Mouse (Mus musculus) limb, embryonic 14.5 days (tissue): Measurements from ENCODE around the gene Pik3r4. TPM values are rescaled to one million over a fixed set of nuclear protein-coding genes. Genes with fewer than 3 reads are reported as not detected.
"Not testable (repeated sequence)": the region's sequence is repeated elsewhere in the genome, so short reads cannot be mapped to it uniquely, and the experiment has no call there.

Source experiments
- ATAC-seq: fragments of 200-750 bp; cut with Nextera tagmentation; 2 replicates; pipeline ENCODE4 v1.8.0; 2017; ENCODE audit warnings: low read depth, moderate number of reproducible peaks, moderate TSS enrichment; ENCODE audit not compliant: low FRiP score
- DNase-seq: peaks from one replicate; pipeline ENCODE4 v3.0.0-alpha.2; 2015; ENCODE audit warnings: low spot score
- H3K27ac ChIP-seq: fragments of 300-500 bp; sonication (generic); replicated peaks from 2 replicates; pipeline ENCODE4 v1.5.1; 2014; ENCODE audit warnings: low read depth, mild to moderate bottlenecking, low read length, moderate library complexity, mixed read lengths
- H3K27me3 ChIP-seq: fragments of 300-500 bp; sonication (generic); 2 replicates; pipeline ENCODE4 v1.6.1; 2014; ENCODE audit warnings: low read length, mixed read lengths; ENCODE audit not compliant: control insufficient read depth, insufficient read depth
- H3K36me3 ChIP-seq: fragments of 300-500 bp; sonication (generic); 2 replicates; pipeline ENCODE4 v1.6.1; 2014; ENCODE audit warnings: mild to moderate bottlenecking, low read length, moderate library complexity, mixed read lengths; ENCODE audit not compliant: control insufficient read depth, insufficient read depth
- H3K4me1 ChIP-seq: fragments of 300-500 bp; sonication (generic); 2 replicates; pipeline ENCODE4 v1.6.1; 2014; ENCODE audit warnings: antibody characterized with exemption, low read length, mixed read lengths; ENCODE audit not compliant: control insufficient read depth, insufficient read depth
- H3K4me2 ChIP-seq: fragments of 300-500 bp; sonication (generic); replicated peaks from 2 replicates; pipeline ENCODE4 v1.6.1; 2014; ENCODE audit warnings: low read depth, mild to moderate bottlenecking, low read length, moderate library complexity; ENCODE audit not compliant: severe bottlenecking
- H3K4me3 ChIP-seq: fragments of 300-500 bp; sonication (generic); replicated peaks from 2 replicates; pipeline ENCODE4 v1.5.1; 2014; ENCODE audit warnings: low read length
- H3K9ac ChIP-seq: fragments of 300-500 bp; sonication (generic); 2 replicates; pipeline ENCODE4 v1.6.1; 2014; ENCODE audit warnings: mild to moderate bottlenecking, low read depth, low read length, moderate library complexity; ENCODE audit not compliant: severe bottlenecking
- H3K9me3 ChIP-seq: fragments of 300-500 bp; sonication (generic); 2 replicates; pipeline ENCODE4 v1.6.1; 2016; ENCODE audit warnings: low read length; ENCODE audit not compliant: control insufficient read depth
- POLR2A ChIP-seq: fragments of 200-500 bp; IDR thresholded peaks from 2 replicates; pipeline ENCODE4 v1.8.0; 2012; ENCODE audit warnings: inconsistent platforms, mild to moderate bottlenecking, moderate library complexity, borderline replicate concordance; ENCODE audit not compliant: insufficient read depth, insufficient read length; ENCODE audit errors: extremely low read depth
- WGBS: fragments of 180-500 bp; shearing (Covaris S2); extraction: QIAGEN DNeasy Blood & Tissue Kit; methylation state at CpG from one replicate; pipeline ENCODE4 v1.1.7; 2014; 5-methylcytosine and 5-hydroxymethylcytosine counted together
- polyA plus RNA-seq, 2 experiments: library from polyadenylated mRNA; depleted of rRNA in 1 of 2; stranded (reverse) in 1 of 2; unstranded in 1 of 2; fragments of >200 nt; fragmentation: Nextera tagmentation in 1 of 2; extraction: Ambion mirVana in 1 of 2; gene quantifications; 2 replicates each; pipeline versions ENCODE4 v1.2.1 to v1.2.3; 2012 to 2014

The Pik3r4 gene
- polyA plus RNA-seq (2012; rRNA removed) (22.2 and 23.9 TPM in 2 replicates), polyA plus RNA-seq (2014; fragmentation: Nextera tagmentation; extraction: Ambion mirVana) (27.1 and 30.2 TPM in 2 replicates)

GRCm38 (mm10) chr9:105642460-105643371 lies at the start of gene Pik3r4:
TSS of gene Pik3r4 (plus strand) at chr9:105642978.
- Histone ChIP-seq H3K36me3 (peaks cover 15% of the 10 kb centered on the region), H3K9ac (peak within 1 kb of the TSS; percentile 84), H3K4me3 (peak within 1 kb of the TSS; percentile 89), H3K4me2 (peak within 1 kb of the TSS; percentile 73), H3K4me1 (no peaks in the 10 kb centered on the region; the same call in 1 of the 2 replicates), H3K27me3 (no peaks in the 10 kb centered on the region), H3K27ac (peak within 1 kb of the TSS; percentile 65; the same call in 1 of the 2 replicates), H3K9me3 (no peaks in the 10 kb centered on the region)
- WGBS: 6% methylated on average over 37 of the region's 37 CpGs
- ATAC-seq: peak; percentile 89
- TF ChIP-seq POLR2A: 0 out of 2 replicates have a peak, but pooled peaks have one; percentile 32
- peak; percentile 92 for DNase-seq

GRCm38 (mm10) chr9:105598906-105599305 lies 43.9 kb upstream of the Pik3r4 start:
- Histone ChIP-seq H3K27me3 (no peaks in the 10 kb centered on the region), H3K36me3 (no peaks in the 10 kb centered on the region), H3K9me3 (no peaks in the 10 kb centered on the region), H3K4me1 (no peaks in the 10 kb centered on the region), H3K27ac (no peak overlapping the region), H3K9ac (no peak overlapping the region), H3K4me2 (no peak overlapping the region), H3K4me3 (no peak overlapping the region)
- no peak for TF ChIP-seq POLR2A
- DNase-seq (no peak), ATAC-seq (no peak)
- WGBS: 85% methylated on average over 4 of the region's 4 CpGs

- H3K9me3 ChIP-seq: no peaks in the 10 kb centered on the region; the same call in 1 of the 2 replicates
- H3K36me3 ChIP-seq: no peaks in the 10 kb centered on the region
- WGBS: 87% methylated on average over 15 of the region's 15 CpGs
- H3K9ac ChIP-seq: no peak overlapping the region
- DNase-seq (no peak), ATAC-seq (no peak)
- TF ChIP-seq POLR2A: no peak
- no peak overlapping the region for H3K4me3 ChIP-seq
- no peaks in the 10 kb centered on the region for H3K4me1 ChIP-seq
- H3K4me2 ChIP-seq: no peak overlapping the region
- no peaks in the 10 kb centered on the region for H3K27me3 ChIP-seq
- no peak overlapping the region for H3K27ac ChIP-seq
Observed at GRCm38 (mm10) chr9:105611980-105612771, 30.6 kb upstream of the Pik3r4 start.

GRCm38 (mm10) chr9:105612919-105613318 lies 29.9 kb upstream of the Pik3r4 start:
- no peak overlapping the region for H3K4me2 ChIP-seq
- H3K4me1 ChIP-seq: no peaks in the 10 kb centered on the region
- no peak overlapping the region for H3K9ac ChIP-seq
- ATAC-seq: no peak
- no peak for DNase-seq
- no peak for TF ChIP-seq POLR2A
- no peak overlapping the region for H3K27ac ChIP-seq
- H3K36me3 ChIP-seq: no peaks in the 10 kb centered on the region
- WGBS: 59% methylated on average over 7 of the region's 7 CpGs
- H3K9me3 ChIP-seq: no peaks in the 10 kb centered on the region; the same call in 1 of the 2 replicates
- no peak overlapping the region for H3K4me3 ChIP-seq
- H3K27me3 ChIP-seq: no peaks in the 10 kb centered on the region

GRCm38 (mm10) chr9:105615952-105616351 lies 26.8 kb upstream of the Pik3r4 start:
- Histone ChIP-seq H3K4me1 (no peaks in the 10 kb centered on the region), H3K9me3 (no peaks in the 10 kb centered on the region; the same call in 1 of the 2 replicates), H3K27ac (no peak overlapping the region), H3K27me3 (no peaks in the 10 kb centered on the region), H3K4me3 (no peak overlapping the region), H3K9ac (no peak overlapping the region), H3K4me2 (no peak overlapping the region), H3K36me3 (no peaks in the 10 kb centered on the region)
- no peak for TF ChIP-seq POLR2A
- WGBS: 84% methylated on average over 2 of the region's 2 CpGs
- ATAC-seq (no peak), DNase-seq (no peak)

- H3K27ac ChIP-seq, H3K36me3 ChIP-seq, H3K27me3 ChIP-seq, H3K4me1 ChIP-seq, H3K4me3 ChIP-seq, ATAC-seq, H3K4me2 ChIP-seq, H3K9me3 ChIP-seq, H3K9ac ChIP-seq: not testable (repeated sequence)
- DNase-seq: peak; percentile 36
Observed at GRCm38 (mm10) chr9:105617274-105617673, 25.5 kb upstream of the Pik3r4 start.
